Mouse (Mus musculus) inflammation-experienced regulatory T-cells, adult 6 months (primary cell): ENCODE results near the gene Cer1. TPM values are rescaled to one million over a fixed set of nuclear protein-coding genes. Genes with fewer than 3 reads are reported as not detected.
A peak's percentile ranks its signal among the peaks of the same experiment; 100 is the strongest.

ENCODE experiments used
- ATAC-seq: one replicate; pipeline ENCODE4 v1.8.0; 2017
- polyA plus RNA-seq, 3 experiments: library from polyadenylated mRNA; unstranded; fragments of 100-300 nt; shearing (Covaris generic); gene quantifications; one replicate each; pipeline ENCODE4 v1.2.1; 2017

Gene Cer1
- not detected for polyA plus RNA-seq

DNA sequence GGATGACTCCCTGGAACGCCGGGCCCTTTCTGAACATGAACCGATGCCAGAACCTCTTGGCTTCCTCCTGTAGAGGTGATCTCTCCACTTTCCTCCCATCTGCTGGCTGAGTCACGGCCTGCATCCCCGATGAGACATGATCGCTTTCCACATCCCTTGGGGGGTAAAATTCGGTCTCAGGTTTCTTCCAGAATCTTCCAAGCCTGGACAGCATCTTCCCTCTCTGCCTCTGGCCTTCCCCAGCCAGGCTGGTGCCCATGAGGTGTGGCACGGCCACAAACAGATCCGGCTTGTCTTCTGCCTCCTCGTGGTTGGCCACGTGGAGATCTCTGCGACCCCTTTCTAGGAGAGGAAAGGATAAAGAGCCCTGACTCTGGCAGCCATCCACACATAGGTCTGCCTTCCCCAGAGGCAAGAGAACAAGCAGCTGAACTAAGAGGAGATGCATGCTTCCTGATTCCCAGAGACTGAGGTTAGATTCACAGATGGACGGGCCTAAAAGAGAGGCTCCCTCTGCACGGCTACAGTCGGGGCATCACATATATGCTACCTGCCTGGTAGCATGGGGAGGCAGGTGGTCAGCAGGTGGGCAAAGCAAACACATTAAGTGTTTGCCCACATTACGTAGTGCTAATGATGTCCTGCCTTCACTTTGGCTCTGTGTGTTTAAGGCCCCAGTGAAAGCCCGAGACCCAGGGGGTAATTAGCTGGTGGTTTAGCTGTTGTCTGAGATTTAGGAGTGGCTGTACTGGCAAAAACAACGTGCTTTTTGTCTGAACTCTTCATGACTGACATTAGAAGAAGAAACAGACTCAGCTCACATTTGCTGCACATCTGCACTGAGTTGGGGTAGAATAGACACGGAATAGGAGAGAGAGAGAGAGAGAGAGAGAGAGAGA lies at the start of gene Cer1:
Gene Cer1 (minus strand): TSS at position 513 of the 899 bp plus-strand sequence.
- no peak for ATAC-seq

DNA sequence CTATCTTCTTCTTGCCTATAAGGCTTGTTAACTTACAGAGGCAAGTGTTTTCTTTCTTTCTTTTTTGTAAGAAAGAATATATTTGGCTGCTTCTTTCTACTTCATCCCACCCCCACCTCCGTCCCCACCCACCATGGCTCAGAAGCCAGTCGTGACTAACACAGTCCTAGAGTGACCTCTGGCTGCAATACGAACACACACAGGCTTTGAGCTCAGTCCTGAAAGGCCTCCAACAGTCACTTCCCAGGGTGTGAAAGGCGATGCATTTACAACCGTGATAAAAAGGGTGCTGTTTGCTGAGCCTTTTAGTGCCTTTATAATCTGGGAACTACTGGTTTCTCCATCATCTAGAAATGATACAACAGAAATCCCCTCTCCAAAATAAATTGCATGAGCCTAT lies 49.4 kb upstream of the Cer1 start:
- no peak for ATAC-seq

DNA sequence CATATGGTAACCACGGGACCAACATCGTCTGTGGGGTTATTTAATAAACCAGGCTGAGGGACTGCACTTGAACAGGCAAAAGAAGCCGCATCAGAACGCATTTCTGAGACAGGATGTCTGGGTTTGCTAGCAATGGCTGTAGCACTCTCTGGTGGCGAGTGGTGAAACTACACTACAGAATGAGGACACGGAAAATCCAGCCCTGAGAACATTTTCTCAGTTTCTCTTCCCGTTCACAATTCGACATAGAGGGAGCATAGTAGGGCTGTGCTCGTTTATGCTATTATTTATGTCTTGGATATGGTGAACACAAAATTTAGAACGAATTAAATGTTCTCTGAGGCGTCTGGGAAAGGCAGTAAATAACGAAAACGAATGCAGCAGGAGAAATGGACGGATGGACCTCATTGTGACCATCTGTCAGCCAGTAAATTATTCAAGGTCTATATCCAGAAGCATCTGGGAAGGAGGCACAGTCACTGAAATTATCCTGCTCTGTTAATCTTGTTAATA lies 48.8 kb upstream of the Cer1 start:
- ATAC-seq: peak; percentile 73

GRCm38 (mm10) chr4:82930079-82930478 lies 45.1 kb upstream of the Cer1 start:
- no peak for ATAC-seq

DNA sequence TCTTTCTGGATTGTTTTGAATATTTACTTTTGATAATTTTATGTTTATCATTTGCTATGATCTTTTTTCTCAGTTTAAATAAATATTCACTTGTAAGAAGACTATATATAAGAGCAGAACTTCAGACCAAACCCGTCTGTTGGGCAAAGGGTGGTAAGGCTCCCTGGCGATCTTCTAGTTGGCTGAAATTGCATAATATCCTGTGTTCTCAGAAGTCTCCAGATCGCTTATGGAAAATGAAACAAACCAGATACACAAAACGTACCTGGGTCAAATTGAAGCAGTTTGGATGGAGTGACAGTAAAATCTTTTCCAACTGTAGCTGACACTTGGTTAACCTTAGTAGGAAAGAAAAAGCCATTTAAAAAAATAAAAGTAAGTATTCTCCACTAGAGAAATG lies 37.0 kb upstream of the Cer1 start:
- no peak for ATAC-seq

DNA sequence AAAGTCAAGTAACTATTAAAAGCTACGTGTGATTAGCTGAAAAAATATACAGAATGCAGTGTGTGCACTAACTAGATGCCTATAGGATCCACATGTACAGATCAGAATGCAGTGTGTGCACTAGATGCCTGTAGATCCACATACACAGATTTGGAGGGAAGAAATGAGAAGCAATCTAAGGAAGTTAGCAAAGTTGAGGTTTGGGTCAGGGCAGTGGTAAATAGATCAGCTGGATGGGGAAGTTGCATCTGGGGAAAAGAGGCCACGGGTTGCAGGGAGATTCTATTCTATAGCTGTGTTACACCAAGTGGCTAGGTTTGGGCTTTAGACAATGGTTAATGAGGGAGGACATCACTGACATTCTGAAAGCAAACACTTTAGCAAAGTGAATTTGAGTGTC lies 33.7 kb upstream of the Cer1 start:
- ATAC-seq: no peak

DNA sequence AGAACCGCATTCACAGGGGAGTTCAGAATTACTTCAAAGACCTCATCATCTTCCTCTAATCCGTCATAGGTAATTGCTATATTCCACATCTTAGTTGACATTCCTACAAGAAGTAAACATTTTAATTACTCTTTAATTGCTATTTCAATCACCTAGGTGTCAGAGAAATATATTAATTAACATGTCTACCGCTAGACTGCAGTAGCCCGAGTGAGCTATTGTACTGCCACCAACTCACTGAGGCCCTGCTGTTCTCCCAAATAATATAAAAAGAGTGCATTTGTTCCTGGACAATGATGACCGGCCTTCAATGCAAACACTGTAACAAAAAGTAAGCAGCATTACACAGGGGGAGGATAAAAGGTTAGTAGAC lies 31.7 kb upstream of the Cer1 start:
- no peak for ATAC-seq

GRCm38 (mm10) chr4:82916003-82916677 lies 31.2 kb upstream of the Cer1 start:
- no peak for ATAC-seq

DNA sequence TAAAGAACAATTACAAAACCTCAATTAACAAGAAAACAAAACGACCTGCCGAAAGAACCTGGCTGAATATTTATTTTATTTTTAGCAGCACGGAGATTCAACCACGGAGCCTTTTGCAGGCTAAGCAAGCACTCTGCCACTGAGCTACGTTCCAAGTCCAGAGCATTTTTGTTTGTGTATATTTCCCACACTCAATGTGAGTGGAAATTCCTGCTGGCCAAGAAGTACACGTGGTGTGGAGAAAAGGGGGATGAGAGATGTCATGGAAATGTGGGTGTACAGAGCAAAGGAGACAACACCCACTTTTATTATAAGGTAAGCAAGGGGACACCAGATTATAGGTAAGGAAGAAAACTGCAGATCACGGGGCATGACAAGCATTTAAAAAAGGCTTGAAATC lies 30.6 kb upstream of the Cer1 start:
- ATAC-seq: no peak

- ATAC-seq: no peak
Observed at GRCm38 (mm10) chr4:82914601-82915143, 29.7 kb upstream of the Cer1 start.

DNA sequence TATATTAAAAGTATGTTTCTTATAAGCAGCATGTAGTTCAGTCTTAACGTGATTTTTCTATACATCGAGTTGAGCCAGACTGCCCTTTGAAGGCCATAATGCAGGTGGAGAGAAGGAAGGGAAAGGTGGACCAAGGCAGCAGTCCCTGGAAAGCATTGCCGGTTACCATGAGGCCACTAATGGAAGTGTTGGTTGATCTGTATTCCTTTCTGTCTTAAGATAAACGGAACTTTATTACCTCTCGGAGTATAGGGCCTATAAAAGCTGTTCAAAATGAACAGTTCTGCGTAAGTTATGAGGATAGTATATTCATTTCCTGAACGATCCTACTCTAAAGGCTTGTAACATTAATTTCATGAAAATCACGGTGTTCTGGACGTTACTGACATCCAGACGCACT lies 10.3 kb upstream of the Cer1 start:
- no peak for ATAC-seq

GRCm38 (mm10) chr4:82892247-82892646 lies 7.3 kb upstream of the Cer1 start:
- ATAC-seq: no peak

DNA sequence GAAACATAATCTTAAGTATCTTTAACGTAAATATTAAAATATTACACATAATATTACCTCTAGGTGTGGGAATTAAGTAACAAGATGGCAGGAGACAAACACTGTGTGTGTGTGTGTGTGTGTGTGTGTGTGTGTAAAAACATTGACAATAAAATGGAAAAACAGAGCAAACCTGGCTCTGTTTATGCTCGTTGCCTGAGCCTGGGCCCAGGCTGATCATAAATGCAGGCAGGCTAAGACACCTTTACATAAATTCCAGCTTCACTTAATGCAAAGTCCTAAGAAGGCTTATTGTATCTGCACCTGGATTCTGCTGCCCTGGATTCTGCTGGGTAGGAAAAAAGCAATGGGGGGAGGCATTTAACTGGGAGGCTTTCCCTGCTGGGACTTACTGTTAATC lies 6.6 kb upstream of the Cer1 start:
- no peak for ATAC-seq

- no peak for ATAC-seq
Observed at GRCm38 (mm10) chr4:82891049-82891448, 6.1 kb upstream of the Cer1 start.

GRCm38 (mm10) chr4:82890585-82890984 lies 5.6 kb upstream of the Cer1 start:
- no peak for ATAC-seq

- ATAC-seq: no peak
Observed at GRCm38 (mm10) chr4:82886148-82886547, 1.2 kb upstream of the Cer1 start.

DNA sequence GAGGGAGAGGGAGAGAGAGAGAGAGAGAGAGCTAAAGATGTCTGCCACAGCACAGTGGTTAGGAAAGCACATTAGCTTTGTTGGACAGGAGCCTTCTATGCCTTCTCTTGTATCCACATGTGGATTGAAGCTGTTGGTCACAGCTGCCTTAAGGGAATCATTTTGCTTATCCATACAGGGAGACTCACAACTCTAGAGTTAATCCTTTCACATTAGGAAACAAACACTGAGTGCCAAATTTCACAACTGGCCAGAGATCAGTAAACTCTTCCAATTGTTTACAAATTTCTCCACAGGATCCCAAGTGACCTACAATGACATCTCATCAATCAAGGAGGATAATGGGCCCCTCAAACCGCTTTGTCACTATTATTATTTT lies 576 bp upstream of the Cer1 start:
- no peak for ATAC-seq

DNA sequence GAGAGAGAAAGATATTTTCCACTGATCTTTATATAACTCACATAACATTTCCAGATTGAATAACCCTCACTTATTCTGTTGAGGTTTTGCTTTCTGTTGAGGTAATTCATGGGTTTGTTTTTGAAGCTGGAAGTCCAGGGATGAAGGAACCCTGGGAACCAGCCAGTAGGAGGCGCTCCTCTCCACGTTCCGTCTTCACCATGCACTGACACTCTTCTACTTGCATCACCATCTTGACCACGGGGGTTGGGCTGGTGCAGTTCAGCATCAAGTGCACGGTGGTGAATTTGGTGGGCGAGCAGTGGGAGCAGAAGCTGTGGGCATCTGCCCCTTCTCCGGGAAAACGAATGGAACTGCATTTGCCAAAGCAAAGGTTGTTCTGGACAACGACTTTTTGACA lies 2.4 kb downstream of the Cer1 start:
- ATAC-seq: no peak

DNA sequence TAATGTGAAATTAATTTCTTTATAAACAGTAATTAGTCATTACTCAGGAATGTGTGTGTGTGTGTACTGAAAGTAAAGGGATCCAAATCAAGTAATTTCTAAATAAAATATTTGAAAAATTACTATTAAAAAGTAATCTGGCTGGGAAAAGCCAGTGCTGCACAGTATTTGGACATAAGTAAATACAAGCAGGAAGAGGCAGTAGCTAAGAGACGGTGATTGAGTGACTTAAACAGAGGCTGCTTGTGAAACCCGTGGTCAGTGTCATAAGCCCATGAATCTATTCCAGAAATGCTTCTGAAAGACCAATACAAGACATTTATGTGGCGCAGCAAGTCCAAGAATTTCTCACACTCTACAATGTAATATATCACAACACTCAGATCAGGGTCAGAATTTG lies 3.6 kb downstream of the Cer1 start:
- no peak for ATAC-seq

DNA sequence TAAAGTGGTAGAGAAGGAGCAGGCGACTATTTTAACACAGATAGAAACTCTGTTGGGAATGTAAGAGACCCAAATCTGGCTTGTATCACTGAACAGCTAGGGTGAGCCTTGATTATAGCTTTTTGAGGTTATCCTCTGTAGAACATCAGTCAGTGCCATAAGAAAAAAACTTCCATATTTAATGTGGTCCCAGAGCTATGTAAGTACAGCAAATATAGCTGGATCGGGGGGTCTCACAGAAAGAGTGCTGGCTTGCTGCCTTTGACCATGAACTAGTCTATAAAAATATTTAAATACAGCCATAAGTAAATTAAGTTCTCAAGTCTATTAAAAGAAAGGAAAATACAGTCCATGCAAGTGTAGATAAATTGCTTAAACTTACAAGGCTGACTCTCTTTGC lies 4.7 kb downstream of the Cer1 start:
- ATAC-seq: no peak

DNA sequence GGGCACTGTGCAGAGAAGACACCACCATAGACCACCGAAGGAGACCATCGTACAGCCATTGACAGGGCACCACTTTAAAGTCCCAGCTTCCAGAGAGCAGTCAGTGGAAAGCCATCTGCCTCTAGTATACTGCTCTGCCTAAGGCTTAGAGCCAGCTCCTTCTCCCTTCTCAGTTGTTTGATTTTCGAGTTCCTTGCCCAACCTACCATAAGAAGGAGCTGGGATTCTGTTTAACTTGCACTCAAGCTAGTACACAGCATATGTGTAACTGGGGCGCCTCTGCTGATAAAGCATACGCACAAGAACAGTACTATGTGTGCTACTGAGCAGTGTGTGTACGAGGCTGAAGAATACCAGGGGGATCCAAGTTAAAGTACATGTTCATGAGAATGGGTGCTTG lies 5.8 kb downstream of the Cer1 start:
- no peak for ATAC-seq

DNA sequence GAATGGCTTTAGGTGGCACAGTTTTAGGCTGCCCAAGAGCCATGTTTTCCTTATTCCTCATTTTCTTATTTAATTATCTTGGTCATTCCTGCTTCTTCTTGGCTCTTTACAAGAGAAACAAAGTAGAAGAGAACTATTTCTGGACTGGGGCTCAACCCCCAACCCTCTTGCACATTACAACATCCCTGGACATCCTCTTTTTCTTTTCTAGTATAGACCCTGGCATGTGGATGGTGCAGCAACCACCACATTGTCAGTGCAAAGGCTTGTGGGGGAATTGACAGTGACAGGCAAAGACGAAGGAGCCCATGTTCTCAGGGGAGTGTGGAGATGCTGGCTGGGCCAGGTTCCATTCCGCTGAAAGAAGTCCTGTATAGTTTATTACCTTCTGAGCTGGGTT lies 8.3 kb downstream of the Cer1 start:
- no peak for ATAC-seq

GRCm38 (mm10) chr4:82875532-82875931 lies 9.4 kb downstream of the Cer1 start:
- no peak for ATAC-seq

DNA sequence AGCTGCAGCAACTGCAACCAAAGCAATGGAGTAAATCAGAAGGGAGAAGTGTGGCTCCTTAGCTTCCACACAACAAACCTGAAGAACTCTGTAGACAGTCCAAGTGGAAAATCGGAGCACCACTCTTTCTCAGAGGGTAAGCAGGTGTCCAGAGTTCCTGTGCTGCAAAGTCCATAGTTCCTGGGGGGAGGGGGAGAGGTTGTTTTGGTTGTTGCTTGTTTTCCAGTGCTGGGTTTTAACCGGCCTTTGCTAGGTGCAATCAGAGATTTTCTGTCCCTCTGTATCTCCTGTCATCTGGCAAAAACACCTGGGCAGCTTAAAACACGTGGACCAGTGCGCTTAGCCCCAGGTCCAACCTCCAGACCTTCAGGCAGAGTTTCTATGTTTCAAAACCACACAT lies 10.2 kb downstream of the Cer1 start:
- ATAC-seq: no peak
